Mouse (Mus musculus) MEL (cell line): ENCODE data around the gene Tmem216. TPM values are rescaled to one million over a fixed set of nuclear protein-coding genes. Genes with fewer than 3 reads are reported as not detected.

Experiments used
- DNase-seq: peaks from one replicate; pipeline ENCODE4 v3.0.0; 2011; ENCODE audit warnings: low read depth, low spot score
- H3K27ac ChIP-seq: 2 replicates; pipeline ENCODE4 v1.5.1; 2012; ENCODE audit warnings: low read depth, mild to moderate bottlenecking, control low read depth, low read length, moderate library complexity; ENCODE audit not compliant: control insufficient read depth
- H3K27me3 ChIP-seq, 2 experiments: fragments of 150-350 bp in 1 of 2; sonication (generic) in 1 of 2; 2 replicates each; pipeline ENCODE4 v1.6.1; 2012; ENCODE audit warnings: low read length in 2 of 2, mild to moderate bottlenecking in 2 of 2, improper control_type of control experiment in 1 of 2, moderate library complexity in 1 of 2; ENCODE audit not compliant: insufficient read depth in 2 of 2, control insufficient read depth in 1 of 2
- H3K36me3 ChIP-seq, 2 experiments: 2 replicates each; pipeline ENCODE4 v1.6.1; 2012 to 2014; ENCODE audit warnings: low read length in 2 of 2, improper control_type of control experiment in 1 of 2, inconsistent platforms in 1 of 2, mild to moderate bottlenecking in 1 of 2; ENCODE audit not compliant: insufficient read depth in 2 of 2, control insufficient read depth in 1 of 2
- H3K4me1 ChIP-seq, 2 experiments: fragments of 150-350 bp in 1 of 2; sonication (generic) in 1 of 2; 2 replicates each; pipeline ENCODE4 v1.6.1; 2012; ENCODE audit warnings: low read length in 2 of 2, improper control_type of control experiment in 1 of 2, mild to moderate bottlenecking in 1 of 2; ENCODE audit not compliant: insufficient read depth in 2 of 2, control insufficient read depth in 1 of 2
- H3K4me3 ChIP-seq, 2 experiments: fragments of 150-350 bp in 1 of 2; sonication (generic) in 1 of 2; 2 replicates each; pipeline ENCODE4 v1.5.1; 2012; ENCODE audit warnings: low read depth in 2 of 2, low read length in 2 of 2, mild to moderate bottlenecking in 2 of 2, moderate library complexity in 2 of 2, control low read depth in 1 of 2, improper control_type of control experiment in 1 of 2; ENCODE audit not compliant: control insufficient read depth in 1 of 2, insufficient read depth in 1 of 2
- H3K79me2 ChIP-seq: 2 replicates; pipeline ENCODE4 v1.6.1; 2012; ENCODE audit warnings: mild to moderate bottlenecking, low read length, moderate library complexity; ENCODE audit not compliant: control insufficient read depth, poor library complexity, insufficient read depth
- H3K9ac ChIP-seq: 2 replicates; pipeline ENCODE4 v1.6.1; 2012; ENCODE audit warnings: low read depth, mild to moderate bottlenecking, control low read depth, low read length, moderate library complexity; ENCODE audit not compliant: control insufficient read depth, poor library complexity, severe bottlenecking
- H3K9me3 ChIP-seq: fragments of 150-350 bp; sonication (generic); replicated peaks from 2 replicates; pipeline ENCODE4 v1.6.1; 2012; ENCODE audit warnings: mild to moderate bottlenecking, low read length, improper control_type of control experiment, moderate library complexity; ENCODE audit not compliant: insufficient read depth
- CHD2 ChIP-seq: IDR thresholded peaks from 2 replicates; pipeline ENCODE4 v1.6.1; 2011; ENCODE audit warnings: low read length, improper control_type of control experiment
- CTCF ChIP-seq, 3 experiments: IDR thresholded peaks in 2 of 3; conservative IDR thresholded peaks in 1 of 3; 2 replicates each; pipeline ENCODE4 v1.5.1; 2011 to 2012; ENCODE audit warnings: low read length in 3 of 3, low read depth in 2 of 3, mild to moderate bottlenecking in 2 of 3, improper control_type of control experiment in 1 of 3, inconsistent platforms in 1 of 3, mixed read lengths in 1 of 3, moderate library complexity in 1 of 3; ENCODE audit not compliant: control insufficient read depth in 1 of 3, insufficient read depth in 1 of 3, poor library complexity in 1 of 3, severe bottlenecking in 1 of 3
- ELF1 ChIP-seq: IDR thresholded peaks from 2 replicates; pipeline ENCODE4 v1.6.1; 2014; ENCODE audit warnings: low read depth, mild to moderate bottlenecking, inconsistent platforms, low read length, improper control_type of control experiment, moderate library complexity
- EP300 ChIP-seq, 2 experiments: IDR thresholded peaks; 2 replicates each; pipeline ENCODE4 v1.6.1; 2011; ENCODE audit warnings: improper control_type of control experiment in 2 of 2, low read length in 2 of 2, low read depth in 1 of 2, mild to moderate bottlenecking in 1 of 2
- ETS1 ChIP-seq: IDR thresholded peaks from 2 replicates; pipeline ENCODE4 v1.6.1; 2012; ENCODE audit warnings: low read depth, mild to moderate bottlenecking, inconsistent platforms, low read length, improper control_type of control experiment, moderate library complexity
- GATA1 ChIP-seq: IDR thresholded peaks from 2 replicates; pipeline ENCODE4 v1.6.1; 2011; ENCODE audit warnings: low read depth, low read length, improper control_type of control experiment
- HCFC1 ChIP-seq: IDR thresholded peaks from 2 replicates; pipeline ENCODE4 v1.6.1; 2012; ENCODE audit warnings: low read depth, mild to moderate bottlenecking, inconsistent platforms, low read length, improper control_type of control experiment, moderate library complexity
- KAT2A ChIP-seq: conservative IDR thresholded peaks from 2 replicates; pipeline ENCODE4 v1.6.1; 2012; ENCODE audit warnings: low read depth, low read length, improper control_type of control experiment, inconsistent platforms
- MAFK ChIP-seq: IDR thresholded peaks from 2 replicates; pipeline ENCODE4 v1.6.1; 2011; ENCODE audit warnings: low read depth, mild to moderate bottlenecking, low read length, improper control_type of control experiment, borderline replicate concordance
- MAX ChIP-seq: IDR thresholded peaks from 2 replicates; pipeline ENCODE4 v1.6.1; 2011; ENCODE audit warnings: low read length, improper control_type of control experiment
- MAZ ChIP-seq: IDR thresholded peaks from 2 replicates; pipeline ENCODE4 v1.6.1; 2012; ENCODE audit warnings: low read depth, mild to moderate bottlenecking, inconsistent platforms, low read length, improper control_type of control experiment
- MEF2A ChIP-seq: IDR thresholded peaks from 2 replicates; pipeline ENCODE4 v1.6.1; 2014; ENCODE audit warnings: low read depth, mild to moderate bottlenecking, inconsistent platforms, low read length, improper control_type of control experiment; ENCODE audit not compliant: poor library complexity, insufficient replicate concordance, severe bottlenecking; ENCODE audit errors: extremely low read depth
- MXI1 ChIP-seq: IDR thresholded peaks from 2 replicates; pipeline ENCODE4 v1.6.1; 2011; ENCODE audit warnings: mild to moderate bottlenecking, low read depth, low read length, improper control_type of control experiment
- MYB ChIP-seq: IDR thresholded peaks from 2 replicates; pipeline ENCODE4 v1.6.1; 2011; ENCODE audit warnings: mild to moderate bottlenecking, low read depth, low read length, improper control_type of control experiment
- MYC ChIP-seq: IDR thresholded peaks from 2 replicates; pipeline ENCODE4 v1.6.1; 2011; ENCODE audit warnings: low read depth, mild to moderate bottlenecking, low read length, improper control_type of control experiment, moderate library complexity
- NELFE ChIP-seq: IDR thresholded peaks from 2 replicates; pipeline ENCODE4 v1.6.1; 2011; ENCODE audit warnings: low read depth, low read length, improper control_type of control experiment
- NRF1 ChIP-seq: IDR thresholded peaks from 2 replicates; pipeline ENCODE4 v1.6.1; 2014; ENCODE audit warnings: low read depth, mild to moderate bottlenecking, inconsistent platforms, low read length, improper control_type of control experiment, moderate library complexity; ENCODE audit not compliant: poor library complexity, insufficient read depth, severe bottlenecking
- POLR2A ChIP-seq, 2 experiments: IDR thresholded peaks; 2 replicates each; pipeline ENCODE4 v1.6.1; 2011 to 2012; ENCODE audit warnings: low read length in 2 of 2, mild to moderate bottlenecking in 2 of 2, control low read depth in 1 of 2, improper control_type of control experiment in 1 of 2, low read depth in 1 of 2, moderate library complexity in 1 of 2; ENCODE audit not compliant: control insufficient read depth in 1 of 2, insufficient read depth in 1 of 2, poor library complexity in 1 of 2
- POLR2AphosphoS2 ChIP-seq: IDR thresholded peaks from 2 replicates; pipeline ENCODE4 v1.6.1; 2011; ENCODE audit warnings: low read length, improper control_type of control experiment
- POLR2AphosphoS5 ChIP-seq: IDR thresholded peaks from 2 replicates; pipeline ENCODE4 v1.6.1; 2012; ENCODE audit warnings: low read depth, borderline replicate concordance, mild to moderate bottlenecking, inconsistent platforms, low read length, moderate library complexity, mixed read lengths
- RAD21 ChIP-seq: IDR thresholded peaks from 2 replicates; pipeline ENCODE4 v1.6.1; 2011; ENCODE audit warnings: mild to moderate bottlenecking, low read depth, low read length, improper control_type of control experiment
- RCOR1 ChIP-seq: IDR thresholded peaks from 2 replicates; pipeline ENCODE4 v1.6.1; 2012; ENCODE audit warnings: low read depth, mild to moderate bottlenecking, inconsistent platforms, low read length, improper control_type of control experiment
- SIN3A ChIP-seq: IDR thresholded peaks from 2 replicates; pipeline ENCODE4 v1.6.1; 2012; ENCODE audit warnings: low read length, improper control_type of control experiment, inconsistent platforms
- SMC3 ChIP-seq: IDR thresholded peaks from 2 replicates; pipeline ENCODE4 v1.6.1; 2011; ENCODE audit warnings: low read depth, low read length, improper control_type of control experiment
- TAL1 ChIP-seq: IDR thresholded peaks from 2 replicates; pipeline ENCODE4 v1.6.1; 2012; ENCODE audit warnings: mild to moderate bottlenecking, inconsistent platforms, low read length, moderate library complexity, mixed read lengths
- TBP ChIP-seq: IDR thresholded peaks from 2 replicates; pipeline ENCODE4 v1.8.0; 2011; ENCODE audit warnings: low read depth, low read length, improper control_type of control experiment
- USF1 ChIP-seq: IDR thresholded peaks from 2 replicates; pipeline ENCODE4 v1.6.1; 2014; ENCODE audit warnings: low read depth, mild to moderate bottlenecking, inconsistent platforms, low read length, improper control_type of control experiment, moderate library complexity
- USF2 ChIP-seq, 2 experiments: IDR thresholded peaks; 2 replicates each; pipeline ENCODE4 v1.6.1; 2011 to 2012; ENCODE audit warnings: improper control_type of control experiment in 2 of 2, low read length in 2 of 2, borderline replicate concordance in 1 of 2, inconsistent platforms in 1 of 2, low read depth in 1 of 2, mild to moderate bottlenecking in 1 of 2; ENCODE audit not compliant: insufficient read depth in 1 of 2
- ZC3H11A ChIP-seq: IDR thresholded peaks from 2 replicates; pipeline ENCODE4 v1.6.1; 2012; ENCODE audit warnings: low read depth, mild to moderate bottlenecking, inconsistent platforms, low read length, improper control_type of control experiment
- ZKSCAN1 ChIP-seq: IDR thresholded peaks from 2 replicates; pipeline ENCODE4 v1.6.1; 2012; ENCODE audit warnings: low read depth, mild to moderate bottlenecking, inconsistent platforms, low read length, improper control_type of control experiment, moderate library complexity
- ZMIZ1 ChIP-seq: IDR thresholded peaks from 2 replicates; pipeline ENCODE4 v1.6.1; 2012; ENCODE audit warnings: low read depth, mild to moderate bottlenecking, inconsistent platforms, low read length, improper control_type of control experiment, moderate library complexity
- ZNF384 ChIP-seq: IDR thresholded peaks from 2 replicates; pipeline ENCODE4 v1.6.1; 2012; ENCODE audit warnings: low read depth, mild to moderate bottlenecking, inconsistent platforms, low read length, improper control_type of control experiment
- polyA plus RNA-seq, 2 experiments: library from polyadenylated mRNA; stranded (reverse) in 1 of 2; unstranded in 1 of 2; fragments of >175 nt in 1 of 2; fragments of >200 nt in 1 of 2; gene quantifications; 2 replicates each; pipeline versions ENCODE4 v1.2.1 to v1.2.4; 2012; ENCODE audit warnings: low replicate concordance in 2 of 2, low read depth in 1 of 2; ENCODE audit not compliant: insufficient read length in 2 of 2, insufficient read depth in 1 of 2, missing spikeins in 1 of 2
- total RNA-seq: library from RNA; depleted of rRNA; stranded (reverse); fragments of 300-350 nt; gene quantifications from 2 replicates; pipeline ENCODE4 v1.2.3, GENCODE M21; 2012

The Tmem216 gene
- total and polyA plus RNA-seq, 3 experiments: 48.0 to 48.1 TPM; not detected in 1

- Histone ChIP-seq H3K79me2 (peaks cover 23% of the 10 kb centered on the region), H3K9me3 (no peaks in the 10 kb centered on the region), H3K9ac (peak overlapping the region; percentile 85), H3K4me3 (peak overlapping the region; percentile 55 to 59), H3K4me1 (peaks cover 8 to 19% of the 10 kb centered on the region in 2 experiments), H3K36me3 (peaks cover 4 to 22% of the 10 kb centered on the region in 2 experiments), H3K27me3 (no peaks in the 10 kb centered on the region), H3K27ac (peak overlapping the region; percentile 84)
- DNase-seq: peak; percentile 94
- TF ChIP-seq TBP (peak; percentile 59), MYC (no peak; the same call in 1 of the 2 replicates), ZMIZ1 (no peak), ZC3H11A (peak; percentile 59), TAL1 (no peak), NRF1 (no peak), MXI1 (no peak), ETS1 (peak; percentile 59; the same call in 1 of the 2 replicates), MYB (no peak), MAFK (no peak), CTCF (IDR thresholded peaks at IDR 0.05 in 2 of 3, conservative IDR thresholded peaks at IDR 0.05 in 1 of 3; ENCODE audit: control insufficient read depth in 1 of 3, insufficient read depth in 1 of 3, low read depth in 2 of 3, low read length in 3 of 3, poor library complexity in 1 of 3, severe bottlenecking in 1 of 3) (peak; percentile 92 to 95 (median 92)), RAD21 (peak; percentile 75), ELF1 (peak; percentile 84), NELFE (peak; percentile 28; the same call in 1 of the 2 replicates), RCOR1 (0 out of 2 replicates have a peak, but pooled peaks have one; percentile 32), MAX (no peak; the same call in 1 of the 2 replicates), USF1 (no peak), ZKSCAN1 (no peak), SMC3 (peak; percentile 77), HCFC1 (peak; percentile 77), USF2 (IDR thresholded peaks at IDR 0.05; ENCODE audit: borderline replicate concordance in 1 of 2, insufficient read depth in 1 of 2, low read depth in 1 of 2, low read length in 2 of 2) (no peak), POLR2AphosphoS2 (no peak), POLR2A (IDR thresholded peaks at IDR 0.05; ENCODE audit: control insufficient read depth in 1 of 2, insufficient read depth in 1 of 2, low read depth in 1 of 2, low read length in 2 of 2, poor library complexity in 1 of 2) (peak in 1 of 2 experiments; percentile 56; a peak in 2 of 4 replicates), GATA1 (no peak), MEF2A (no peak), ZNF384 (peak; percentile 82), CHD2 (no peak), POLR2AphosphoS5 (no peak), KAT2A (no peak; the same call in 1 of the 2 replicates), MAZ (no peak; the same call in 1 of the 2 replicates), EP300 (IDR thresholded peaks at IDR 0.05; ENCODE audit: low read depth in 1 of 2, low read length in 2 of 2) (no peak), SIN3A (peak; percentile 80)
Measured at GRCm38 (mm10) chr19:10602787-10603186, 46.7 kb upstream of the Tmem216 start.
